Mouse (Mus musculus) heart, embryonic 12.5 days (tissue): ENCODE data around the gene AI182371. TPM values are rescaled to one million over a fixed set of nuclear protein-coding genes. Genes with fewer than 3 reads are reported as not detected.

ENCODE experiments used
- ATAC-seq: fragments of 200-750 bp; cut with Nextera tagmentation; 2 replicates; pipeline ENCODE4 v1.8.0; 2017; ENCODE audit warnings: moderate TSS enrichment, moderate library complexity; ENCODE audit not compliant: insufficient number of reproducible peaks, low FRiP score
- H3K27ac ChIP-seq: fragments of 300-500 bp; sonication (generic); 2 replicates; pipeline ENCODE4 v1.5.1; 2016; ENCODE audit warnings: mild to moderate bottlenecking, moderate library complexity; ENCODE audit not compliant: poor library complexity, severe bottlenecking
- H3K27me3 ChIP-seq: fragments of 300-500 bp; sonication (generic); replicated peaks from 2 replicates; pipeline ENCODE4 v1.6.1; 2016; ENCODE audit warnings: mild to moderate bottlenecking, moderate library complexity
- H3K36me3 ChIP-seq: fragments of 300-500 bp; sonication (generic); 2 replicates; pipeline ENCODE4 v1.6.1; 2016; ENCODE audit warnings: mild to moderate bottlenecking, moderate library complexity
- H3K4me1 ChIP-seq: fragments of 300-500 bp; sonication (generic); replicated peaks from 2 replicates; pipeline ENCODE4 v1.6.1; 2016; ENCODE audit warnings: mild to moderate bottlenecking
- H3K4me2 ChIP-seq: fragments of 300-500 bp; sonication (generic); 2 replicates; pipeline ENCODE4 v1.6.1; 2016; ENCODE audit warnings: mild to moderate bottlenecking, moderate library complexity
- H3K4me3 ChIP-seq: fragments of 300-500 bp; sonication (generic); 2 replicates; pipeline ENCODE4 v1.5.1; 2016; ENCODE audit warnings: mild to moderate bottlenecking
- H3K9ac ChIP-seq: fragments of 300-500 bp; sonication (generic); 2 replicates; pipeline ENCODE4 v1.6.1; 2016; ENCODE audit warnings: mild to moderate bottlenecking, moderate library complexity
- H3K9me3 ChIP-seq: fragments of 300-500 bp; sonication (generic); replicated peaks from 2 replicates; pipeline ENCODE4 v1.6.1; 2016; ENCODE audit warnings: mild to moderate bottlenecking, moderate library complexity
- WGBS: fragments of 180-500 bp; shearing (Covaris S2); methylation state at CpG from one replicate; pipeline ENCODE4 v1.1.7; 2016; 5-methylcytosine and 5-hydroxymethylcytosine counted together
- polyA plus RNA-seq: library from polyadenylated mRNA; unstranded; fragments of >200 nt; fragmentation: Nextera tagmentation; extraction: Ambion mirVana; gene quantifications from 2 replicates; pipeline ENCODE4 v1.2.1, GENCODE M21; 2016

Gene AI182371
- polyA plus RNA-seq, 1 experiment from 2014 or later = 0.47 TPM

DNA sequence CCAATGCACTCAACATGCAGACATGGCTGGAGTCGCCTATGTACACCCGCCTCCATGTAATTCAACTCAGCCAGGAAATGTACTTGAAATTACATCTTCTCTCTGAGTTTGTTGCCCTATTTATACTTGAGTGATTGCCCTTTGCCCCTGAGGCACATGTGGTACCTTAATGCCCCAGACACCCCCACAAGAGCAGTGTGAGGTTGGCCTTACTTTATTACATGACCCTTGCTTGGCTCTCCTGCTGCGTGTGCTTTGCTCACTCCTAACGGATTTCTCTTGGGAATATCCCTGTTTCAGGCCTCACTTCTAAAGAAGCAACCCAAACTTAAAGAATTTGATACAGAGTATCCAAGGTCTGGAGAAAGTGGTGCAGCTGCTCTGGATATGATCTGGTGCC, 31.1 kb downstream of the AI182371 start:
- Histone ChIP-seq H3K27me3 (no peaks in the 10 kb centered on the region), H3K4me3 (no peak overlapping the region), H3K4me2 (no peak overlapping the region), H3K9me3 (peaks cover 4% of the 10 kb centered on the region; the same call in 1 of the 2 replicates), H3K36me3 (no peaks in the 10 kb centered on the region), H3K9ac (no peak overlapping the region), H3K4me1 (no peaks in the 10 kb centered on the region), H3K27ac (no peak overlapping the region)
- 76% methylated on average over 4 of the region's 4 CpGs for WGBS
- ATAC-seq = no peak

DNA sequence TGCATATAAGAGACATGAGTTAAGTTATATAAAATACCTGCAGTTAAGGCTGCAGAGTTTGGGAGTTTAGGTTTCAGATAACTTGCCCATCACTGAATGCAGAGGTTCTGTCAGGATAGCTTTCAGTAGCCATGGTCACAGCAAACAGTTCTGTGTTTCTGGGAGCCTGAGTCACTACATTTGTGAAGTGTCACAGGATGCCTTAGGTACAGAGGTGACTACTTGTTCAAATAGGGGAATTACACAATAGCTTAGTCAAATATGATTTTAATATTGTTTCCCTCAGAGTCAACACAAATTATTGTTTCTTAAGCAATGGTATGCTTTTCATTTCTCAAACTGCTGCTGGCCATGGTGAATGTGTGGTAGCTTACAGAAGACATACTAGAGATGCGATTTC, 32.2 kb downstream of the AI182371 start:
- Histone ChIP-seq H3K4me3 (no peak overlapping the region), H3K27me3 (no peaks in the 10 kb centered on the region), H3K4me1 (no peaks in the 10 kb centered on the region), H3K36me3 (no peaks in the 10 kb centered on the region), H3K9me3 (peaks cover 4% of the 10 kb centered on the region; the same call in 1 of the 2 replicates), H3K4me2 (no peak overlapping the region), H3K27ac (no peak overlapping the region), H3K9ac (no peak overlapping the region)
- WGBS = 87% methylated on average over 1 of the region's 1 CpGs
- ATAC-seq = no peak

DNA sequence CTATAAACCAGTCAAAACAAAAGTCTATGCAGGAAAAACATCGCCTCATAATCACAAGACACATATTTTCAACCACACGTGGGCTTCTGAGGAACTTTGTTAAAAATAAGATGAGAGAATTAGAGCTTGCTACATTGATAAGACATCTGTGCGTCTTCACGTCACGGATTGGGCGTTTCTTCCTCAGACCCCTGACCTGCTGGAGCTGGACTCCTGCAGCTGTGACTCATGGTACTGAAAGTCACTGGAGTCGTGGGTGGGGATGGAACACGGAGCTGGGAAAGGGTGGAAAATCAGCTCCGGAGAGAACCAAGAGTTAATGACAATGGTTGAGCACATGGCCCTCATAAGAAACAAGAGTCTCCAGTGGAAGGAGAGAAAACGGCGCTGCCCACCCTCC, 34.2 kb downstream of the AI182371 start:
- Histone ChIP-seq H3K36me3 (no peaks in the 10 kb centered on the region), H3K27ac (no peak overlapping the region), H3K4me1 (no peaks in the 10 kb centered on the region), H3K27me3 (no peaks in the 10 kb centered on the region), H3K4me3 (no peak overlapping the region), H3K9me3 (no peaks in the 10 kb centered on the region), H3K4me2 (no peak overlapping the region), H3K9ac (no peak overlapping the region)
- no peak for ATAC-seq
- 77% methylated on average over 11 of the region's 11 CpGs for WGBS

DNA sequence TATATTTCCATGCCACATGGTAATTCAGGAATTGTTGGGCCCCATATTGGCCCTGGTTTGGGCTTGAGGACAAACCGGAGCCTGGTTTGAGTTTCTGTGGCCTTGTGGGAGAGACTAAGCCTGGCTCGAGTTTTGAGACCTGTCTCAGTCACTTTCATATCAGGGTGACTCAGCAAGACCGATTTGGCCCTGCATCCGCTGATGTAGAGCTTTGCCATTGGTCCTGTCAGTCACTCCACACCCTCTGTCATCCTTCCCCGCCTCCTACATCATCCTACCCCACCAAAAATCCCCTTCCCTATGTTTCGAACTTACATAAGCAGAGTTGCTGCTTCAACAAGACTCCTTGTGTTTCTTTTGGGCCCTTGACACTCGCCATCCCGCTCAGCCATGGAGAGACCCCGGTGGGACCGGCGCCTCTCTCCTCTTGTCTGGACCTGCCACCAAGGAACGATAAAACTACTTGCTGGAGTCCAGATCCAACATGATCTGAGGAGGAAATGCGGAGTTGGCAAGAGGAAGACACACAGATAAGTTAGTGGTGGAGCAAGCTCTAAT, 34.7 kb downstream of the AI182371 start:
- 83% methylated on average over 13 of the region's 13 CpGs for WGBS
- H3K27ac ChIP-seq = no peak overlapping the region
- no peaks in the 10 kb centered on the region for H3K27me3 ChIP-seq
- H3K4me2 ChIP-seq = no peak overlapping the region
- no peaks in the 10 kb centered on the region for H3K9me3 ChIP-seq
- H3K9ac ChIP-seq = no peak overlapping the region
- H3K4me3 ChIP-seq = no peak overlapping the region
- no peaks in the 10 kb centered on the region for H3K36me3 ChIP-seq
- no peak for ATAC-seq
- H3K4me1 ChIP-seq = no peaks in the 10 kb centered on the region

DNA sequence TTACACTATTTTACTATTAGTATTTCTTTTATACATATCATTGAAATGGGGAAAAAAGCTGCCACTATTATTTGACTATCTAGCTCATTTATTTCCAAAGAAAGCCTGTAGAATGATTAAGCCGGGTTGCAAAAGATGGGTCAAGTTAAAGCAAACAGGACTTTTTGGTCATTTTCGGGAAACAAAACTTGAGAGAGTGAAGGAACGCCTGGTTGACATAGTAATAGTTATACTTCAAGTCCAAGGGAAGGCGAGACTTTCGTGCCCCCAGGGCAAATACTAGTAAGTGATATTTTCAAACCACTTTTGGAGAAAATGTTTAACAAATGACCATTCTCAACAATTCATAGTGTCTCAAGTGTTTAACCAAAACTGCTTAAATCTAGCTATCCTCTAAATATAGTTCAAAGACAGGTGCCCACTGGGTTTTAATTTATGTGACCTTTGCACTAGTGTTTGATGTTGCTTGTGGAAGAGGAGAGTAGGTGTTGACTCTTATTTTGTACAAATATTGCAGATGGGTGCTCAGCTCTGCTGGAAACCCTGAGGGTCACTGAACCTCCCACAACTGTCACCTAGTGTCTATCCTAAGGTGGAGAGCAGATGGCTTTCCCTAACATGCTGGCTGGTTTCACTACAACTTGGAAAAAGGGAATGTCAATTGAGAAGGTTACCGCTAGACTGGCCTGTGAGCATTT, 37.9 kb downstream of the AI182371 start:
- no peak overlapping the region for H3K27ac ChIP-seq
- WGBS = 79% methylated on average over 6 of the region's 6 CpGs

DNA sequence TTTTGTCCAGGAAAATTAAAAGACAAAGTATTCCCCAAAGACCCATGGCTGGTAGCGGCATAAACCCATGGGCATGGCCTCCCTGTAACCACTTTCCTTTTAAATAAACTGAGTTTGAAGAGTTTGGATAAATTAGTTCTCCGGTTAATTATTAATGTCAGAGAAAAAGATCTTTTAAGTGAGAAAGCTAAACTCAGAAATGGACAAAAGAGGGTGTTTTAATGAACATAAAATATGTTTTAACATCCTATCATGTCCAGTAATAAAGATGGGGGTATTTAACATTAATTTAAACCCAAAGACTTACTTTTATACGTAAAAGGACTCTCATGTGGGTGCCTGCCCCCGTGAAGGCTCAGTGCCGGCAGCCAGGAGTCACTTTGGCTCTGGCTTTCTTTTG, 40.0 kb downstream of the AI182371 start, which contains the start of gene Hc:
Gene Hc (minus strand): TSS at position 101 of the 400 bp plus-strand sequence.
- WGBS = 79% methylated on average over 5 of the region's 5 CpGs
- no peak for ATAC-seq

More for the DNA sequence above, 37.9 kb downstream of the AI182371 start:
- no peak overlapping the region for H3K4me2 ChIP-seq
- H3K9ac ChIP-seq = no peak overlapping the region
- H3K4me3 ChIP-seq = no peak overlapping the region
- H3K36me3 ChIP-seq = no peaks in the 10 kb centered on the region
- H3K27me3 ChIP-seq = no peaks in the 10 kb centered on the region
- no peaks in the 10 kb centered on the region for H3K4me1 ChIP-seq
- no peak for ATAC-seq
- H3K9me3 ChIP-seq = no peaks in the 10 kb centered on the region

DNA sequence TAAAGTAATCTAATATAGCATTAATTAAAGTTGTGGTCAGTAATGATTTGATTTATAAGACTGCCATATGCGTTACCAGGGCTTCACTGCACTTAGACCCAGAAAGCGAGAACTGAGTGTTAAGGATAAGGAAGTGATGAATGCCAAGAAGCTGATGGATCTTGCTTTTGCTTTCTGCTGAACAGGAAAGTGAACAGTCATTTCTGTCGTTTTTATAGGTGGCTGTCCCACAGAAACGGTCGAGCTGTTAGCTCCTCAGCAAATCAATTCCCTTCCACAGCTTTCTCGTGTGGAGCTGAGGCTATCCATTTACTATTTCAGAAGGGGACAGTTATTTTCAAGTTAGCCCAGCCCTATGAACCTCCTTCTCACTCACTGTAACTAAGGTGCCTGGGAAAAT, 40.4 kb downstream of the AI182371 start:
- Histone ChIP-seq H3K27me3 (no peaks in the 10 kb centered on the region), H3K27ac (no peak overlapping the region), H3K9ac (no peak overlapping the region), H3K4me2 (no peak overlapping the region), H3K4me3 (no peak overlapping the region), H3K9me3 (no peaks in the 10 kb centered on the region), H3K36me3 (no peaks in the 10 kb centered on the region), H3K4me1 (no peaks in the 10 kb centered on the region)
- 68% methylated on average over 6 of the region's 6 CpGs for WGBS
- ATAC-seq = no peak

More for the DNA sequence above, 40.0 kb downstream of the AI182371 start, which contains the start of gene Hc:
- Histone ChIP-seq H3K4me2 (no peak within 1 kb of the TSS), H3K27me3 (no peaks in the 10 kb centered on the region), H3K9me3 (no peaks in the 10 kb centered on the region), H3K4me3 (no peak within 1 kb of the TSS), H3K27ac (no peak within 1 kb of the TSS), H3K9ac (no peak within 1 kb of the TSS), H3K36me3 (no peaks in the 10 kb centered on the region), H3K4me1 (no peaks in the 10 kb centered on the region)

DNA sequence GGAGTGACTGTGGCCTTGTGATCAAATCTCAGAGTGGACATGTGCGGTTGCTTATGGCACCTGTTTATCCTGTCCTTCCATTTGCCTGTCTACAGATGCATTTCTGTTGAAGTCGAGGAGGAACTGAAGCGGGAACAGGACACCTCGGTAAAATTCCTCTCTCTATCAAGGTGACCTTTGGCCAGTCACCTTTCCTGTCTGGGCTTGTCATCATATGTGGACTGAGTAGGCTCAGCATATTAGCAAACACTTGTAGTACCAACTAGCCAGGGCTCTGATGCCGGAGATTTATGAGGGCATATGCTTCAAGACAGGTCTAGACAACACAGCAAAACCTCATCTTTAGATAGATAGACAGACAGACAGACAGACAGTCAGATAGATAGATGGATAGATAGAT, 41.1 kb downstream of the AI182371 start:
- 79% methylated on average over 5 of the region's 5 CpGs for WGBS

DNA sequence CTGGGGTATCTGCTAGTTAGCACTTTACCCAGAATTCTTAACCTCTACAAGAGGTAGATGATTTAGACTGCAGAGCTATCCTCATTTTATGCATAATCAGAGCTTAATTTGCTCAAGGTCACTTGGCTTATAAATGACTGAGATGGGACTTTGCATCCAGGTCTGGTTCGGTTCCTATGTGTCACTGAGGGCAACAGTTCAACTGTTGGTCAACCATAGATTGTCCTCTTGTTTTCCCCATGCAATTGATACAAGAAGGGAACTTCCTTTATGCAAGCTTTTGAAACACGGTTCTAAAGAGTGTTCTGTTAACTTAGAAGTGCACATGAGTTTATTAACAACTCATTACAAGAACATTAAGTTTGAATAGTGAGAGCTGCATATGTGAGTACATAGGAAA, 43.0 kb downstream of the AI182371 start:
- H3K9me3 ChIP-seq = no peaks in the 10 kb centered on the region
- H3K27me3 ChIP-seq = no peaks in the 10 kb centered on the region
- H3K36me3 ChIP-seq = no peaks in the 10 kb centered on the region
- H3K4me1 ChIP-seq = no peaks in the 10 kb centered on the region
- H3K4me2 ChIP-seq = no peak overlapping the region
- no peak overlapping the region for H3K4me3 ChIP-seq
- WGBS = 75% methylated on average over 2 of the region's 2 CpGs
- H3K27ac ChIP-seq = no peak overlapping the region
- no peak overlapping the region for H3K9ac ChIP-seq
- ATAC-seq = no peak

More for the DNA sequence above, 41.1 kb downstream of the AI182371 start:
- Histone ChIP-seq H3K27me3 (no peaks in the 10 kb centered on the region), H3K36me3 (no peaks in the 10 kb centered on the region), H3K4me2 (no peak overlapping the region), H3K9ac (no peak overlapping the region), H3K4me1 (no peaks in the 10 kb centered on the region), H3K4me3 (no peak overlapping the region), H3K9me3 (no peaks in the 10 kb centered on the region), H3K27ac (no peak overlapping the region)
- no peak for ATAC-seq

DNA sequence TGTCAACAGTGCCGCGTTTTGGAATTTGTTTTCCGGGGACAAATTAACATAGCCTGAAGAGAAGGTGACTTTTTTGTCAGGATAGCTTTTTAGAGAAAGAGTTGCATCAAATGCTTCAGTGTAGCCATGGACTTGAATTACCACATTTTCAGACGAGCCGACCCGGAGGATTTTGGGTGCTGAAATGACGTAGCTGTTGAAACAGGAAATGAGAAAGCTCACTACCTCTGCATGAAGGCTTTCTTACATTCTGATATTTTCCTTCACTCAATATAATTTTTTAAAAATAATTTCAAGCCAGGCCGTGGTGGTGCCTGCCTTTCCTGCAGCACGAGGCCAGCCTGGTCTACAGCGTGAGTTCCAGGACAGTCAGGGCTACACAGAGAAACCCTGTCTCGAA, 44.1 kb downstream of the AI182371 start:
- H3K4me2 ChIP-seq = no peak overlapping the region
- no peak overlapping the region for H3K4me3 ChIP-seq
- no peaks in the 10 kb centered on the region for H3K4me1 ChIP-seq
- H3K36me3 ChIP-seq = no peaks in the 10 kb centered on the region
- H3K9ac ChIP-seq = no peak overlapping the region
- 81% methylated on average over 11 of the region's 11 CpGs for WGBS
- no peaks in the 10 kb centered on the region for H3K9me3 ChIP-seq
- no peak for ATAC-seq
- H3K27me3 ChIP-seq = no peaks in the 10 kb centered on the region
- H3K27ac ChIP-seq = no peak overlapping the region

DNA sequence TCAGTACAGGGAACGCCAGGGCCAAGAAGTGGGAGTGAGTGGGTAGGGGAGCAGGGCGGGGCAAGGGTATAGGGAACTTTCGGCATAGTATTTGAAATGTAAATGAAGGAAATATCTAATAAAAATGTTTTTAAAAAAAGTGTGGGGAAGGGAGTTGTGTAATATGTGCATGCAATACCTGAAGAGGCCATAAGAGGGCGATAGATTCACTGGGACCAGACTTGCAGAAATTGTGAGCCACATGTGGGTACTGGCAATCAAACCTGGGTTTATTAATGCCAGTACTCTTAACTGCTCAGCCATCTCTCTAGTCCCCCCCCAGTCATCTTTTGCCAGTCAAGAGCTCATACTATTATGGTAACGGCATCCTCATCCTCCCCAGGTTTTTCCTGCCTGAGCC, 52.5 kb downstream of the AI182371 start:
- no peaks in the 10 kb centered on the region for H3K27me3 ChIP-seq

DNA sequence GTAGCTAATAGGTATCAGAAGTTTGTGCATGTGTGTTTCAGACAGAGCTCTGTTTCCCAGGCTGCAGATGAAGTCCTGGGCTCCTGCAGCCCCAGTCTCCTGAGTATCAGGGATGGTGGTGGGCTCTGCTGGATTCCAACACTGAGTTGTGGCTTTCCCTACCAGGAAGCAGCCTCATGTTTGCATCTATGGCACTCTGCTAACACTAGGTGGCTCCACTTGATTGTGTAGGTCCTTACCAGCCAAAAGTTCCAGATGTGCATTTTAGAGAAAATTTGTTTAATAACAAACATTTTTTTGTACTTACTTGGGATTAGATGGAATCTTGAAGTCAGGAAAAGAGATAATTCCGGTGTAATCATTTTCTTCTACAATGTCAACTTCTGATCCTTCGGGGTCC, 56.4 kb downstream of the AI182371 start:
- 61% methylated on average over 2 of the region's 2 CpGs for WGBS
- Histone ChIP-seq H3K36me3 (no peaks in the 10 kb centered on the region), H3K4me1 (no peaks in the 10 kb centered on the region)

More for the DNA sequence above, 52.5 kb downstream of the AI182371 start:
- Histone ChIP-seq H3K9me3 (no peaks in the 10 kb centered on the region), H3K27ac (no peak overlapping the region), H3K4me3 (no peak overlapping the region), H3K36me3 (no peaks in the 10 kb centered on the region), H3K9ac (no peak overlapping the region), H3K4me2 (no peak overlapping the region), H3K4me1 (no peaks in the 10 kb centered on the region)
- ATAC-seq = no peak
- WGBS = 32% methylated on average over 5 of the region's 5 CpGs

More for the DNA sequence above, 56.4 kb downstream of the AI182371 start:
- Histone ChIP-seq H3K27ac (no peak overlapping the region), H3K9me3 (peaks cover 8% of the 10 kb centered on the region), H3K4me2 (no peak overlapping the region), H3K9ac (no peak overlapping the region), H3K27me3 (no peaks in the 10 kb centered on the region), H3K4me3 (no peak overlapping the region)
- ATAC-seq = no peak
